Mouse (Mus musculus) ES-E14 (cell line): ENCODE results near the gene Map2k7. TPM values are rescaled to one million over a fixed set of nuclear protein-coding genes. Genes with fewer than 3 reads are reported as not detected.

Experiments used
- DNase-seq: peaks from one replicate; pipeline ENCODE4 v3.0.0-alpha.2; 2013; ENCODE audit warnings: low read depth, low spot score
- H3K27ac ChIP-seq: 2 replicates; pipeline ENCODE4 v1.5.1; 2012; ENCODE audit warnings: low read depth, mild to moderate bottlenecking, low read length, moderate library complexity, mixed read lengths; ENCODE audit not compliant: poor library complexity, insufficient read depth, severe bottlenecking
- H3K36me3 ChIP-seq: 2 replicates; pipeline ENCODE4 v1.6.1; 2012; ENCODE audit warnings: mild to moderate bottlenecking, low read length, moderate library complexity, mixed read lengths; ENCODE audit not compliant: control insufficient read depth, poor library complexity, insufficient read depth, severe bottlenecking
- H3K4me1 ChIP-seq, 2 experiments: fragments of 150-350 bp in 1 of 2; sonication (generic) in 1 of 2; 2 replicates each; pipeline ENCODE4 v1.6.1; 2012; ENCODE audit warnings: low read length in 2 of 2, mild to moderate bottlenecking in 1 of 2, mixed read lengths in 1 of 2; ENCODE audit not compliant: control insufficient read depth in 2 of 2, insufficient read depth in 2 of 2, poor library complexity in 1 of 2
- H3K4me3 ChIP-seq, 2 experiments: fragments of 150-350 bp in 1 of 2; sonication (generic) in 1 of 2; 2 replicates each; pipeline ENCODE4 v1.5.1; 2012; ENCODE audit warnings: low read length in 2 of 2, low read depth in 1 of 2, mild to moderate bottlenecking in 1 of 2, mixed read lengths in 1 of 2; ENCODE audit not compliant: insufficient read depth in 1 of 2, poor library complexity in 1 of 2, severe bottlenecking in 1 of 2
- H3K9ac ChIP-seq: 2 replicates; pipeline ENCODE4 v1.6.1; 2012; ENCODE audit warnings: low read depth, mild to moderate bottlenecking, low read length, mixed read lengths; ENCODE audit not compliant: poor library complexity, insufficient read depth, severe bottlenecking
- H3K9me3 ChIP-seq: fragments of 150-350 bp; sonication (generic); 2 replicates; pipeline ENCODE4 v1.6.1; 2012; ENCODE audit warnings: low read depth, mild to moderate bottlenecking, low read length; ENCODE audit not compliant: control insufficient read depth, insufficient read depth
- CHD2 ChIP-seq: IDR thresholded peaks from 2 replicates; pipeline ENCODE4 v1.6.1; 2014; ENCODE audit warnings: mild to moderate bottlenecking, low read depth, low read length, inconsistent platforms
- HCFC1 ChIP-seq: IDR thresholded peaks from 2 replicates; pipeline ENCODE4 v1.6.1; 2012; ENCODE audit warnings: low read length, inconsistent platforms, borderline replicate concordance; ENCODE audit not compliant: insufficient read depth
- MAFK ChIP-seq: IDR thresholded peaks from 2 replicates; pipeline ENCODE4 v1.6.1; 2014; ENCODE audit warnings: mild to moderate bottlenecking, low read depth, low read length, inconsistent platforms; ENCODE audit not compliant: insufficient read depth
- ZC3H11A ChIP-seq: IDR thresholded peaks from 2 replicates; pipeline ENCODE4 v1.6.1; 2012; ENCODE audit warnings: low read depth, mild to moderate bottlenecking, inconsistent platforms, low read length, borderline replicate concordance
- ZNF384 ChIP-seq: IDR thresholded peaks from 2 replicates; pipeline ENCODE4 v1.6.1; 2012; ENCODE audit warnings: low read depth, low read length, inconsistent platforms
- in situ Hi-C, 2 experiments: fragments of 600-800 bp; cut with MboI; formaldehyde crosslinking; loops; one replicate each; pipeline ENCODE4 v1.15.1; 2025; ENCODE audit warnings: low sequenced_read_pairs in 2 of 2, inconsistent platforms in 1 of 2; ENCODE audit not compliant: unreplicated experiment in 2 of 2
- total RNA-seq: library from RNA; depleted of rRNA; stranded (reverse); fragments of 300-350 nt; gene quantifications from 2 replicates; pipeline ENCODE4 v1.2.3, GENCODE M21; 2012

Gene Map2k7
- total RNA-seq, 1 experiment: 22.0 TPM

DNA sequence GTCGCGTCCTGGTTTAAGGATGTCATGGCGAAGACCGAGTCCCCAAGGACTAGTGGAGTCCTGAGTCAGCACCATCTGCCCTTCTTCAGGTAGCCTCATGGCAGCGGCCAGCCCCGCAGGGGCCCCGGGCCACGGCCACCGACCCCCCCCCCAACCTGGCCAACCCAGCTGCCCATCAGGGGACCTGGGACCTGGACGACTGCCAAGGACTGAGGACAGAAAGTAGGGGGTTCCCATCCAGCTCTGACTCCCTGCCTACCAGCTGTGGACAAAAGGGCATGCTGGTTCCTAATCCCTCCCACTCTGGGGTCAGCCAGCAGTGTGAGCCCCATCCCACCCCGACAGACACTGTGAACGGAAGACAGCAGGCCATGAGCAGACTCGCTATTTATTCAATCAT lies 7.2 kb downstream of the Map2k7 start:
- Histone ChIP-seq H3K27ac (no peak overlapping the region), H3K9me3 (no peaks in the 10 kb centered on the region), H3K4me1 (peaks cover 4 to 14% of the 10 kb centered on the region in 2 experiments; a peak in 2 of 4 replicates), H3K9ac (no peak overlapping the region), H3K4me3 (no peak overlapping the region), H3K36me3 (peaks cover 30% of the 10 kb centered on the region)
- DNase-seq: no peak
- no peak for TF ChIP-seq HCFC1
- no peak for TF ChIP-seq ZC3H11A
- no peak for TF ChIP-seq CHD2
- no peak for TF ChIP-seq ZNF384
- no peak for TF ChIP-seq MAFK
- in situ Hi-C loops: no loop called here

DNA sequence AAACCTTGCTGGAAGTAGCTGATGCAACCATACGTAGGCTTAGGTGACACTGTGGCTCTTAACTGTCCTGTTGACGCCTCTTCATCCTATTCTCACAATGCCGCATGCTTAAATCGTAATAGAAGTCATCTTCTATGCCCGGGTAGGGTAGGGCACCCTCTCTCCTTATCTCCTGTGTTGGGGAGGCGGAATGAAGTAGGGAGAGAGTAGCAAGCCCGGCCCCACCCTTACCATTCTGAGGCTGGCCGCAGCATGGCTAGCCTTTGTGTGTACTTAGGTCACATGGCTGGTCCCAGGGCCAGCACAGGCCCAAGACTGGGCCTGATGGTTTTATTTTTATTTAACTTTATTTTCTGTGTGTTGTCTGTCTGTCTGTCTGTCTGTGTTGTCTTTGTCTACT lies 8.7 kb downstream of the Map2k7 start:
- DNase-seq: no peak
- Histone ChIP-seq H3K9me3 (no peaks in the 10 kb centered on the region), H3K4me1 (peaks cover 4 to 14% of the 10 kb centered on the region in 2 experiments; a peak in 2 of 4 replicates), H3K36me3 (peaks cover 30% of the 10 kb centered on the region), H3K4me3 (no peak overlapping the region), H3K27ac (no peak overlapping the region), H3K9ac (no peak overlapping the region)
- TF ChIP-seq MAFK (no peak), CHD2 (no peak), ZC3H11A (no peak), HCFC1 (no peak), ZNF384 (no peak)
- in situ Hi-C loops: no loop called here

DNA sequence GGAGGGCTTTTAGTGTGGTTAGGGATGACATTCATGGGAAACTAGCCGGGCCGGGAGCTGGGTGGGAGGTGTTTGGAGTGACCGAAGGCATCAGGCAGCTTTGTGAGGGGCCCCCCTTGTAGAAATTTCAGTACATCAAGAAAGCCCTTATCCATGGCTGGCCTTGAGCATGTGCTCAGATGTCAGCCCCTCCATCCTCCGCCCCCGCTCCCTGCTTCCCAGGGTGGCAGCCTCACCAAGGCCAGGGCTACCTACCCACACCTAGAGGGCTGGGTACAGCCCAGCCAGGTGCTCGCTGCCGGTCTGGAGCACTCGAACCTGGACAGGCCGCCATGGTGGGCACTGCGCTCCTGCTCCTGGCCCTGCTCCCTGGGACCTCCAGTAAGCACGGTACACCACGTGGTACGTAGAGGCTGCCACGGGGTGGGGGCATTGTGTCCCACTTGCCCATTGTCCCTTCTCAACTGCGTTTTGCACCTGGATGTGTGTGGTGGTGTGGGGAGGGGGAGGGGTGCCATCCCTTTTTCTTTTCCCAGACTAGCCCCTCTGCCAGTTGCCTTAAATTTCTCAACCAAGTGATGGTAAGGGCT lies 9.5 kb downstream of the Map2k7 start, which contains the start of gene Tgfbr3l:
Gene Tgfbr3l (plus strand): TSS at position 264 of the 590 bp plus-strand sequence.
- Histone ChIP-seq H3K4me3 (peak within 1 kb of the TSS; percentile 16 to 45; a peak in 2 of 4 replicates), H3K36me3 (peaks cover 29% of the 10 kb centered on the region)

DNA sequence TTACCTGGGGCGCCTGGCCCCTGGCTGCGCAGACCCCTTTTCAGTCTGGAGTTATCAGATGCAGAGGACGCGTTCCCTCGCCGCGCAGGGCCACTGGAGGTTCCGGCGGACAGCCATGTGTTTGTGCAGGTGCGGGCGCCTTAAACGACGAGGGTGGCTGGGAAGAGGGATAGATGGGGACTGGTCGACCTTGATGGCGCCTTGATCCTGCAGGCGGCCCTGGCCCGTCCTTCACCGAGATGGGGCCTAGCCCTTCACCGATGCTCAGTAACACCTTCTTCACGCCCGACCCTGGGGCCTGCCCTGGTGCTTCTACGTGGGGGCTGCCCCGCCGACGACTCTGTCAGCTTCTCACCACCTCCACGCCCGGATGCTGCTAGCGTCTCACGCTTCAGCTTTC lies 10.7 kb downstream of the Map2k7 start:
- no peak for DNase-seq
- in situ Hi-C loops: no loop called here
- Histone ChIP-seq H3K4me1 (peaks cover 8 to 20% of the 10 kb centered on the region in 2 experiments; a peak in 2 of 4 replicates), H3K9me3 (no peaks in the 10 kb centered on the region), H3K9ac (peak overlapping the region; percentile 19), H3K4me3 (peak overlapping the region; percentile 16 to 45; a peak in 3 of 4 replicates), H3K27ac (no peak overlapping the region), H3K36me3 (peaks cover 17% of the 10 kb centered on the region)
- TF ChIP-seq MAFK (no peak), ZC3H11A (no peak), CHD2 (no peak), ZNF384 (no peak), HCFC1 (no peak)

More for the DNA sequence above, 9.5 kb downstream of the Map2k7 start, which contains the start of gene Tgfbr3l:
- Histone ChIP-seq H3K4me1 (peaks cover 8 to 16% of the 10 kb centered on the region in 2 experiments; a peak in 2 of 4 replicates), H3K9me3 (no peaks in the 10 kb centered on the region), H3K9ac (peak within 1 kb of the TSS; percentile 19; the same call in 1 of the 2 replicates), H3K27ac (no peak within 1 kb of the TSS)
- in situ Hi-C loops: no loop called here
- TF ChIP-seq ZC3H11A (no peak), CHD2 (no peak), MAFK (no peak), HCFC1 (no peak), ZNF384 (no peak)
- DNase-seq: no peak
